Mouse (Mus musculus): ENCODE results near the gene Snrnp48. TPM values are rescaled to one million over a fixed set of nuclear protein-coding genes. Genes with fewer than 3 reads are reported as not detected.

The Snrnp48 gene
- 10 to 100 TPM; 23.1 to 26.9 TPM for total RNA-seq (2021)
- long read RNA-seq, experiment 1, partial matches to known transcripts, result 6 of 22 reads
- long read RNA-seq, experiment 1, other reads (novel, unspliced or antisense), result 11 of 22 reads
- long read RNA-seq, experiment 2, partial matches to known transcripts, result 4 of 14 reads
- long read RNA-seq, experiment 2, other reads (novel, unspliced or antisense), result 6 of 14 reads

DNA sequence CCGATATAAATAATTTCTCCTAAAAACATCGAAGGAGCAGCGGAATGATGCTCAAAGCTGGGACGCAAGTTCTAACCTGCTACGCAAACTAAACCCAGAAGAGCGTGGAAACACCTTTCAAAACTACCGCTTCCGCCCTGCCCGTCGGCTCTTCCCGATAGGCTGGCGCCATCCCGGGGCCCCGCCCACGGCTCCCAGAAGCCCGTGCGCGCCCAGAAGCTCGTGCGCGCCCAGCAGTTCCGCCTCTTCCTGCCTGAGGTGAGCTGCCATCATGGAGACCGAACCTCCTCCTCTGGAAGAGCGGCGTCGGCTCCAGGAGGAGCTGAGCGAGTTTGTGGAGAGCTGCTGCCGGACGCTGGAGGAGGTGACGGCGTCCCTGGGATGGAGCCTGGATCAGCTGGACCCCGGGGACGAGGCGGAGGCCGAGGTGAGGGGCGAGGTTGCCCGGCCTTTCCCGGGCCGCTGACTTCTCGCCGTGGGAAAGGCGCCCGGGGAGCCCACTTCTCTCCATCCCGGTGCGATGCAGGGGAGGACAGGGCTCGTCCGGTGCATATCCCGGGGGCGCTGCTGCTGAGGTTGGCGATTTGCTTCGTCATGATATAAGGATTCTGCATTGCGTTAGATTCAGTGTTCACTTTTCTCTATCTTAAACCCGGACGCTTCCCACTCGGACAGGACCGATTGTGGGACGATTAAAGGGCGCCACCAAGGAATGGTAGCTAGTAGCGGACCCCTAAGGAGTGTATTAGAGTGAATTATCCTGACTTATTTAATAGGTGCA, at the start of gene Snrnp48:
TSS of gene Snrnp48 (plus strand) at position 237 of the 781 bp plus-strand sequence.
- no peak; the same call in 1 of the 2 replicates for TF ChIP-seq CTCF (conservative IDR thresholded peaks at IDR 0.05)
- DNase-seq (ENCODE audit: low spot score in 2 of 2), result peak; percentile 87 to 91
- Histone ChIP-seq H3K27ac (peak within 1 kb of the TSS; percentile 90), H3K4me3 (peak within 1 kb of the TSS; percentile 81)

DNA sequence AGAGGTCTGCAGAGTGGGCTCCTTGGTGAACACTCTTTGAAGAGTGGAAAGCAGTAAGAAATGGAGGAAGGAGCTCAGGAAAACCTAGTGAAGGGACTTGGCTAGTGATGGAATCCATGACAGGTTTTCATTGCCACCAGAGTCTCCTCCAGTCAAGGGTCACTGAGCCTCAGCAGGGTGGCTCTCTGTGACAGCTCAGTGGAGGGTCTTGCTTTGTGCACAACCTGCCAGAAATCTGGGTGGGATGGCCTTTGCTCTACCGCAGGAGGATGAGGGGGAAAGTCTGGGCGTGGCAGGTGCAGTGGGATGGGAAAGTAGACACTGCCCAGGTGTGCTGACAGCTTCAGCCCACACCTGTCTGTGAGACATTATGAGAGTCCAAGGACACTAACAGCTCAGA, 49.2 kb upstream of the Snrnp48 start:
- H3K27ac ChIP-seq, result no peak overlapping the region
- TF ChIP-seq CTCF (conservative IDR thresholded peaks at IDR 0.05), result no peak
- DNase-seq (ENCODE audit: low spot score in 2 of 2), result no peak
- no peak overlapping the region for H3K4me3 ChIP-seq

GRCm38 (mm10) chr13:38157635-38158034, 47.1 kb upstream of the Snrnp48 start:
- no peak overlapping the region for H3K27ac ChIP-seq
- TF ChIP-seq CTCF (conservative IDR thresholded peaks at IDR 0.05), result no peak
- H3K4me3 ChIP-seq, result no peak overlapping the region
- DNase-seq (ENCODE audit: low spot score in 2 of 2), result no peak

GRCm38 (mm10) chr13:38162002-38162401, 42.7 kb upstream of the Snrnp48 start:
- Histone ChIP-seq H3K27ac (no peak overlapping the region), H3K4me3 (no peak overlapping the region)
- TF ChIP-seq CTCF (conservative IDR thresholded peaks at IDR 0.05), result no peak
- DNase-seq (ENCODE audit: low spot score in 2 of 2), result no peak

DNA sequence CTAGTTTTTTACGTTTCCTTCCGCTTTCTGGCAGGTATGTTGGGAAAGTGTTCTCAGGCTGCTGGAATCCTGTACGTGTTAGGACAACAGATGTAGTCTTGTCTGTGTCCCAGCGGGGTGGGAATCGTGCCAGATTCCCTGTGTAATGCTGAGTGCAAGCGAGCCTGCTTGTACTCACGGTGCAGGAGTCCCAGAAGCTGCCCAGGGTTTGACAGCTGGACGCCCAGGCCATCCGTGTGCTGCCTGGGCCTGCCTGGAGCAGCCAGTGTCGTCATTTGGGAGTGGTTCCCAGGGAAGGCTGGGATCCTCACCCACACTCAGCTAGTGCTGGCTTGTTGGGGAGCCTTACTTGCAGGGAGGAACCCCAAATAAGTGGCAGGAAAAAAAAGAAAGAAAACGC, 42.1 kb upstream of the Snrnp48 start:
- DNase-seq (ENCODE audit: low spot score in 2 of 2), result peak; percentile 6 to 17
- no peak overlapping the region for H3K27ac ChIP-seq
- no peak for TF ChIP-seq CTCF (conservative IDR thresholded peaks at IDR 0.05)
- H3K4me3 ChIP-seq, result no peak overlapping the region

DNA sequence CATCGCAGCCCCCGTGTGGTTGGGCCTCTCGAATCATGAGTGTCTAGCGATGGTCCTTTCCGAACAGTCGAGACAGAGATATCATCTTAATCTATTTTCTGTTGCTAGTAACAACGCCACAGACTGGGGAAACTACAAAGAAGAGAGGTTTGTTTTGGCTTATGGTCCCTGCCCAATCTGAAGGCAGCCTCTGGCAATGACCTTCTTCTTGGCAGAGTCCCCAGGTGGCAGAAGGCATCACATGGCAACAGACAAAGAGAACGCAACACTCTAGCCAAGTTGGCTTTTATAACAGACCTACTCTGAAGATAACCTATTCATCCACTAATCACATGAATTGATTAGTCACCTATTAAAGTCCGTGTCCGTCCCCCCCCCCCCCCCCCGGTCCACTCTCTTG, 39.8 kb upstream of the Snrnp48 start:
- DNase-seq (ENCODE audit: low spot score in 2 of 2), result no peak
- no peak overlapping the region for H3K4me3 ChIP-seq
- TF ChIP-seq CTCF (conservative IDR thresholded peaks at IDR 0.05), result no peak
- H3K27ac ChIP-seq, result no peak overlapping the region

GRCm38 (mm10) chr13:38167056-38167455, 37.7 kb upstream of the Snrnp48 start:
- no peak for DNase-seq (ENCODE audit: low spot score in 2 of 2)
- no peak overlapping the region for H3K27ac ChIP-seq
- H3K4me3 ChIP-seq, result no peak overlapping the region
- TF ChIP-seq CTCF (conservative IDR thresholded peaks at IDR 0.05), result no peak

- DNase-seq (ENCODE audit: low spot score in 2 of 2), result no peak
- Histone ChIP-seq H3K27ac (no peak overlapping the region), H3K4me3 (no peak overlapping the region)
- no peak for TF ChIP-seq CTCF (conservative IDR thresholded peaks at IDR 0.05)
Observed at GRCm38 (mm10) chr13:38170707-38171144, 34.0 kb upstream of the Snrnp48 start.

DNA sequence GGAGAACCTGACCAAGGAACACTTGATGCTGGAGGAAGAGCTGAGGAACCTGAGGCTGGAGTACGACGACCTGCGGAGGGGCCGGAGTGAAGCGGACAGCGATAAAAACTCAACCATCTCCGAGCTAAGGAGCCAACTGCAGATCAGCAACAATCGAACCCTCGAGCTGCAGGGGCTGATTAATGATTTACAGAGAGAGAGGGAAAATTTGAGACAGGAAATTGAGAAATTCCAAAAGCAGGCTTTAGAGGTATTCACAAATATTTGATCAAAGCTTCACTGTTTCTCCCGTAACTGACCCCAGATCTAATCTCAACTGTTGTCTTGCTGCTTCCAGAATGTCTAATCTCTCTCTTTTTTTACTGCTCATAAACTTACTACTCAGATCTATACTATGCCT, 11.3 kb upstream of the Snrnp48 start:
- H3K4me3 ChIP-seq, result no peak overlapping the region
- no peak overlapping the region for H3K27ac ChIP-seq
- no peak for DNase-seq (ENCODE audit: low spot score in 2 of 2)
- no peak for TF ChIP-seq CTCF (conservative IDR thresholded peaks at IDR 0.05)

DNA sequence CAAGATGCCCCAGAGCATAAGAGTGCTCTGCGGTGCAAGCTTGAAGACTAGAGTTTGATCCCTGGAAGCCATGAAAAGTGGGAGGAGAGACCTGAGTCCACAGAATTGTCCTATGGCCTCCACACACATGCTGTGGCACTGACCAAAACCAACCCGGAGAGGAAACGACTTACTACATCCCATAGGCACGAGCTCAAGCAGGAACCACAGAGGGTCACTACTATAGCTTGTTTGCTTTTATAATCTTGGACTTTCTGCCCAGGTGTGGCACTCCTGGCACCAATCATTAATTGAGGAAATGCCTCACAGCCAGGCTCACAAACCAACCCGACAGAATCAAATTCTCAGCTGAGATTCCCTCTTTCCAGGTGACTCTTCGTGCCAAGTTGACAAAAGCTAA, 3.3 kb upstream of the Snrnp48 start:
- no peak for DNase-seq (ENCODE audit: low spot score in 2 of 2)
- TF ChIP-seq CTCF (conservative IDR thresholded peaks at IDR 0.05), result no peak
- H3K27ac ChIP-seq, result no peak overlapping the region
- H3K4me3 ChIP-seq, result no peak overlapping the region

DNA sequence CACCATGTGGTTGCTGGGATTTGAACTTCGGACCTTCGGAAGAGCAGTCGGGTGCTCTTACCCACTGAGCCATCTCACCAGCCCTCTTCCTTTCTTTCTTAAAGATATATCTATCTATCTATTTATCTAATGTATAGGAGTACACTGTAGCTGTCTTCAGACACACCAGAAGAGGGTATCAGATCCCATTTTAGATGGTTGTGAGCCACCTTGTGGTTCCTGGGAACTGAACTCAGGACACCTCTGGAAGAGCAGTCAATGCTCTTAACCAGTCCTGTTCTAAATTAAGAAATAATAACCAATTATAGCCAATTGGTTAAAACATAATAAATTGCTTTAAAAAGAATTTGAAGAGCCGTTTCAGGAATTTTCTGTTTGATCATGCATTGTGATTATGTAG, 567 bp upstream of the Snrnp48 start:
- no peak for DNase-seq (ENCODE audit: low spot score in 2 of 2)
- TF ChIP-seq CTCF (conservative IDR thresholded peaks at IDR 0.05), result no peak
- Histone ChIP-seq H3K27ac (no peak overlapping the region), H3K4me3 (peak overlapping the region; percentile 81)

- DNase-seq (ENCODE audit: low spot score in 2 of 2), result no peak
- TF ChIP-seq CTCF (conservative IDR thresholded peaks at IDR 0.05), result no peak
- H3K27ac ChIP-seq, result no peak overlapping the region
- H3K4me3 ChIP-seq, result no peak overlapping the region
Observed at GRCm38 (mm10) chr13:38211122-38211521, 6.4 kb downstream of the Snrnp48 start.

DNA sequence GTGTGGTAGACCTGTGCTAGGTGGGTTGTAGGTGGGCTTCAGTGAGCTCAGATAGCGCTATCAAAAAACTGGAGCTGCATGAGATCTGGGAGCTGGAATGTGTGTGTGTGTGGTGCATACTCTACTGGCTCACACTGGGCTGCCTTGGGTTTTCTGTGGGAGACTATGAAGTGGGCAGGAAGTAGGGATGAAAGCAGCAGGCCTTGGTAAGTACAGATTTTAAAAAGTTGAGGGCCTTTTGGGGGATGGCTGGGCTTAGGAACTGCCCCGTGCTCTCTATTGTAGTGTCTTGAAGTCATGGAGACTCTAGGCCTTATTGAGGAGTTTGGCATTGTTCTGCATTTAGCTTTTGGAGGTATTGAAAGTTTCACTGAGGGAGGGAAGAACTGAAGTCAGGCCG, 13.9 kb downstream of the Snrnp48 start:
- no peak for DNase-seq (ENCODE audit: low spot score in 2 of 2)
- TF ChIP-seq CTCF (conservative IDR thresholded peaks at IDR 0.05), result no peak
- Histone ChIP-seq H3K27ac (no peak overlapping the region), H3K4me3 (no peak overlapping the region)

GRCm38 (mm10) chr13:38220331-38220730, 15.6 kb downstream of the Snrnp48 start:
- TF ChIP-seq CTCF (conservative IDR thresholded peaks at IDR 0.05), result peak; percentile 70
- Histone ChIP-seq H3K27ac (no peak overlapping the region), H3K4me3 (no peak overlapping the region)
- no peak for DNase-seq (ENCODE audit: low spot score in 2 of 2)

Measured in layer of hippocampus, adult 2 months (tissue).